Mouse (Mus musculus) brain, embryonic 14.5 days (tissue): ENCODE measurements around the gene Mctp1.

Experiments
- CTCF ChIP-seq: fragments of 200-500 bp; IDR thresholded peaks from 2 replicates; pipeline ENCODE4 v1.5.1; 2012; ENCODE audit warnings: inconsistent platforms, mild to moderate bottlenecking, moderate library complexity, borderline replicate concordance; ENCODE audit not compliant: insufficient read depth, insufficient read length; ENCODE audit errors: extremely low read depth
- POLR2A ChIP-seq: fragments of 200-500 bp; IDR thresholded peaks from 2 replicates; pipeline ENCODE4 v1.6.1; 2012; ENCODE audit warnings: mild to moderate bottlenecking, inconsistent platforms, borderline replicate concordance; ENCODE audit not compliant: poor library complexity, insufficient read depth, insufficient read length, severe bottlenecking; ENCODE audit errors: extremely low read depth

DNA sequence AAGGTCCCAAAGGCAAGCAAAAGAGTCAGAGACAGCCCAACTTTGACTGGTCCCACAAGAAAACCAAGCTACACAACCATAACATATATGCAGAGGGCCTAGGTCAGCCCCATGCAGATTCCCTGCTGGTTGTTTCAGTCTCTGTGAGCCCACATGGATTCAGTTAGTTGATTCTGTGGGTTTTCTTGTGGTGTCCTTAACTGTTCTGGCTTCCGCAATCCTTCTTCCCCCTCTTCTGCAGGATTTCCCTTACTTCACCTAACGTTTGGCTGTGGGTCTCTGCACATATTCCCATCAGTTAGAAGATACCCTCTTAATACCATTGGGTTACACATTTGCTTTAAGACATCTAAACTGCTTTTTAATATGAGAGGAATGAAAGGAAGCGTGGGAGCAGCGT, 183.1 kb downstream of the Mctp1 start:
- TF ChIP-seq POLR2A (no peak), CTCF (no peak)
